Mouse (Mus musculus): ENCODE results near the gene Ugt2b38.
"Not testable (repeated sequence)": the region's sequence is repeated elsewhere in the genome, so short reads cannot be mapped to it uniquely, and the experiment has no call there.

The Ugt2b38 gene

GRCm38 (mm10) chr5:87424041-87424440 lies at the start of gene Ugt2b38:
Gene Ugt2b38, minus strand, starts transcription at chr5:87424203.
- not testable (repeated sequence) for DNase-seq (ENCODE audit: low read depth, low spot score)

DNA sequence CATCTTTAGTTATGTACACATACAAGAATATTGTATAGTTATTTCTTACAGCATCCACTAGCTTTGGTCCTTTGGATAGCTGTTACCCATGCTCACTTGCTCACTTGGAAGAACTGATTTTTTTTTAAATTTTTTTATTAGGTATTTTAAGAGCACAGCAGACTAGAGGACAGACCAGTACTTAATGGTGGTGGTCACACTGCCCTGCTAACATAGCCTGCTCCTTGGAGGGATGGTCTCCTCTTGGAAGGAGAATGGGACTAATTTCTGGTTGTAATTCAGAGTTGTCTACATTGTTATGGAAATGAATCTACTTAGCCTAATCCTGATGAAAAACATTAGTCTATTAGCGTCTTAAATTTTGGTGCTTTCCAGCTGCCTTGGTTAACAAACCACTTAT lies 34.8 kb upstream of the Ugt2b38 start:
- DNase-seq (ENCODE audit: low read depth, low spot score), result no peak

DNA sequence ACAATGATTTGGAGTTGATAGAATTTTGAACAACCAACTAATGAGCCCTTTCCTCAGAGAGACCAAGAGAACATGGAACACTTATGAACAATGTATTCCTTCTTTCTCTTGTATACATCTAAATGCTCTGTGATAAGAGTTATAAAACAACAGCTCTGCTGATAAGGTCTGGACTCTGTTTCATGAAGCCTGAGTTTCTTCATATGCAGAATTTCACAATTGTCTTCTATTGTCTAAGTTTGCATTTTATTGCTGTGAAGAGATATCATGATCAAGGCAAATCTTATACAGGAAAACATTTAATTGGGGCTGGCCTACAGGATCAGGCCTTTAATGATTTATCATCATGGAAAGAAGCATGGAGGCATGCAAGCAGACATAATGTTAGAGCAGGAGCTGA lies 33.7 kb upstream of the Ugt2b38 start:
- DNase-seq (ENCODE audit: low read depth, low spot score), result no peak

GRCm38 (mm10) chr5:87456216-87456850 lies 32.3 kb upstream of the Ugt2b38 start:
- DNase-seq (ENCODE audit: low read depth, low spot score), result no peak

GRCm38 (mm10) chr5:87455519-87455918 lies 31.5 kb upstream of the Ugt2b38 start:
- no peak for DNase-seq (ENCODE audit: low read depth, low spot score)

GRCm38 (mm10) chr5:87452514-87452913 lies 28.5 kb upstream of the Ugt2b38 start:
- DNase-seq (ENCODE audit: low read depth, low spot score), result peak; percentile 13

- DNase-seq (ENCODE audit: low read depth, low spot score), result peak; percentile 8
These were observed 12.3 kb upstream of the Ugt2b38 start for GRCm38 (mm10) chr5:87436264-87436663.

DNA sequence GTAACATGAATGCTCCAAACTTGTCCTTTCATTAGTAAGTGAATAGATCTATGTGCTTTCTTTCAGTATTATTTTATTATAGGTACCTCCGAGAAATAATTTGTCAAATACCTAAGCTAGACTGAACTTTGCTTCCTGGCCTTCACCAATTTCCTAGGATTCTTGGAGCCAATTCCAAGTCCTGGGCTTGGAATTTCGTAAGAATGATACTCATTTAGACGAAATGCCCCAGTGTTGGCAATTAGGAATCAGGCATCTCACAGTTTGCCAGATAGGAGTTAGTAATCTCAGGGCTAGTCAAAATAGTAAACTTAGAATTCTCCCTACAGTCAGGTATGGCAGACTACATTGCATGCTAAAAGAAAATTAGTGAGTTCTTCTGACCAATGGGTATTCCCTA lies 1.7 kb upstream of the Ugt2b38 start:
- DNase-seq (ENCODE audit: low read depth, low spot score), result no peak

GRCm38 (mm10) chr5:87396968-87397367 lies 27.0 kb downstream of the Ugt2b38 start:
- DNase-seq (ENCODE audit: low read depth, low spot score), result no peak

- DNase-seq (ENCODE audit: low read depth, low spot score), result no peak
These were observed 33.2 kb downstream of the Ugt2b38 start for GRCm38 (mm10) chr5:87390818-87391217.

DNA sequence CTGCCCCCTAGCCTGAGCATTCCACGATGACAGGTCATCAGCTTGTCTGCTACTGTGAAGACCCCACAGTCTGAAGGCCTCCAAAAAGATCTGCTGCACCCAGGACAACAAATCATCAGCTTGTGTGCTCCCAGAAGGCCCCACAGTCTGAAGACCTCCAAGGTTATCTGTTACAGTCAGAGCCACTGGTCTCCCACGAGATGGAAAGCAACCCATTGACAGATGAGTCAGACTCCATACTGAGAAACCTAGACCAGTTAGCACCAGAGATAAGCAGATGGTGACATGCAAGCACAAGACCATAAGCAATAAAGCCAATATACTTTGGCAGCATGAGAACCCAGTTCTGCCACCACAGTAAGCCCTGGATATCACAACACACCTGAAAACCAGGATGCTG lies 43.8 kb downstream of the Ugt2b38 start:
- DNase-seq (ENCODE audit: low read depth, low spot score), result no peak

- no peak for DNase-seq (ENCODE audit: low read depth, low spot score)
These were observed 44.2 kb downstream of the Ugt2b38 start for GRCm38 (mm10) chr5:87379825-87380224.

DNA sequence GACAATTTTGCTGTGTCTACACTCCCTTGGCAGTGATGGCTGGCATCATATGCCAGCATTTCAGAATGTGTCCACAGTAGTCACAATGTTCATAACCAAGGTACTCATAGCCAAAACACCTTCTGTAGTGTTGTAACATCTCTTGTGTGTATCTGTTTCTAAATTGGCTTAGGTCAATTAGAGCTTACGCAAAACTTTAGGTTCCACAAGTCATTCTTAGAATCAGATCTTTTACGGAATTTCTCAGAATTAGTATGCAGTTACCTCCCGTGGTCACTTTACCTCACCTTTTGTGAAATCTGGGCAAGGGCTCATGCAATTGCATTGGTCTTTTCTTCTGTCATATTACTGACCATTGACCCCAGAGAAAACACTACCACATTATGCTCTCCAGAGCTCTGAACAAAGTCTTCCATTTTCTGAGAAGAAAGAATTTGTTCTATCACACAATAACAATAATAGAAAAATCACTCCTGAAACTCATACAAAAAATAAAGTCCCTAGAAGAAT lies 48.1 kb downstream of the Ugt2b38 start:
- DNase-seq (ENCODE audit: low read depth, low spot score), result no peak

GRCm38 (mm10) chr5:87373502-87373863 lies 50.5 kb downstream of the Ugt2b38 start:
- DNase-seq (ENCODE audit: low read depth, low spot score), result no peak

DNA sequence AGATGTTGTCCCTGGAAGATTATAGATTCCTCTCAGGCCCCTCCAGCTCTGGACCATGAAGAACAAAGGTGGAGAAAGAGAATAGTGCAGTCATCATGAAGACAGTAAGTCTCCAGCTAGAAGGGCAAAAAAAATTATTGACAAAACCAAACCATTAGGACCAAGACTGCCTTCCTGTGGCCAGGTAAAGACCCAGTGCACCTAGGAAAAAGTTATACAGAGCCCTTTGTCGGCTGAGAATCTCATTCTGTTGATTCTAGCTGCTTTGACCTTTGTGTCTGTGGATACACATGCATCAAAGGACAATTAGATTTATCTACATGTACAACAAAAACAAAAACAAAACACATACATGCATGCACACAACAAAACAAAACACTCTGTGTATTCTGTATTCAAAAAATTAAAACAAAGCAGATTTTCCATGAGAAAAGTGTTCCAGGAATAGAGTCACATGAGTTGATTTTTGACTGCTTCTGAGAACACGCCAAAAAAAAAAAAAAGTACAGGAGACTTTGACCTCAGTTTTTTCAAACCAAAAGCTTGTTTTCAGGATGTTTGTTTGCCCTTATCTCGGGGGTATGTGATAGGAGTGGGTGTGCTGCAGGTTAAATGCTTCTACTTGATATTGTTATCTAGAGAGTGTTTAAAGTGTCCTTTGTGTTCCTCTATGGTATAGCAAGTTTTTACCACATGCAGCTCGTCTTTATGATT lies 51.1 kb downstream of the Ugt2b38 start:
- DNase-seq (ENCODE audit: low read depth, low spot score), result not testable (repeated sequence)

Measured in brain, adult 2 months (tissue).